Mouse (Mus musculus) spleen, adult 2 months (tissue): ENCODE measurements around the gene Plekhd1. TPM values are rescaled to one million over a fixed set of nuclear protein-coding genes. Genes with fewer than 3 reads are reported as not detected.

Experiments used
- DNase-seq, 2 experiments: peaks; one replicate each; pipeline versions ENCODE4 v3.0.0 to v3.0.0-alpha.2; 2012 to 2021; ENCODE audit warnings: low spot score in 2 of 2, low read depth in 1 of 2
- H3K27ac ChIP-seq: fragments of 200-500 bp; 2 replicates; pipeline ENCODE4 v1.5.1; 2012; ENCODE audit warnings: low read length, inconsistent platforms; ENCODE audit not compliant: insufficient read depth
- H3K27me3 ChIP-seq: fragments of 200-500 bp; 2 replicates; pipeline ENCODE4 v1.6.1; 2012; ENCODE audit warnings: mild to moderate bottlenecking, moderate library complexity, low read length, inconsistent platforms; ENCODE audit not compliant: control insufficient read depth, insufficient read depth
- H3K36me3 ChIP-seq: fragments of 200-500 bp; 2 replicates; pipeline ENCODE4 v1.6.1; 2012; ENCODE audit warnings: mild to moderate bottlenecking, low read length, inconsistent platforms; ENCODE audit not compliant: control insufficient read depth, insufficient read depth
- H3K4me1 ChIP-seq: fragments of 200-500 bp; 2 replicates; pipeline ENCODE4 v1.6.1; 2011; ENCODE audit warnings: inconsistent platforms; ENCODE audit not compliant: control insufficient read depth, insufficient read depth, insufficient read length
- H3K4me3 ChIP-seq: fragments of 200-500 bp; 2 replicates; pipeline ENCODE4 v1.5.1; 2011; ENCODE audit warnings: mild to moderate bottlenecking, inconsistent platforms; ENCODE audit not compliant: insufficient read depth, insufficient read length; ENCODE audit errors: extremely low read depth
- CTCF ChIP-seq: fragments of 200-500 bp; IDR thresholded peaks from 2 replicates; pipeline ENCODE4 v1.5.1; 2011; ENCODE audit warnings: mild to moderate bottlenecking, inconsistent platforms; ENCODE audit not compliant: insufficient read depth, insufficient read length, insufficient replicate concordance; ENCODE audit errors: extremely low read depth
- POLR2A ChIP-seq: fragments of 200-500 bp; IDR thresholded peaks from 2 replicates; pipeline ENCODE4 v1.6.1; 2011; ENCODE audit warnings: low read depth, low read length, inconsistent platforms
- WGBS: fragments of 180-500 bp; shearing (Covaris S2); methylation state at CpG from one replicate; pipeline ENCODE4 v1.1.7; 2018; 5-methylcytosine and 5-hydroxymethylcytosine counted together
- polyA plus RNA-seq: library from polyadenylated mRNA; depleted of rRNA; stranded (reverse); fragments of >200 nt; gene quantifications from 2 replicates; pipeline ENCODE4 v1.2.3, GENCODE M21; 2012

The Plekhd1 gene
- polyA plus RNA-seq, 1 experiment = 0.04 TPM

- no peaks in the 10 kb centered on the region for H3K4me1 ChIP-seq
- 0 out of 2 replicates have a peak, but pooled peaks cover 2% of the 10 kb centered on the region for H3K36me3 ChIP-seq
- no peak overlapping the region for H3K4me3 ChIP-seq
- WGBS = 90% methylated on average over 7 of the region's 7 CpGs
- TF ChIP-seq POLR2A (no peak), CTCF (no peak)
- no peak for DNase-seq
- H3K27ac ChIP-seq = no peak overlapping the region
- no peaks in the 10 kb centered on the region for H3K27me3 ChIP-seq
Observed at GRCm38 (mm10) chr12:80653951-80654658, 38.3 kb upstream of the Plekhd1 start.

GRCm38 (mm10) chr12:80654659-80655025 is 37.7 kb upstream of the Plekhd1 start:
- 0 out of 2 replicates have a peak, but pooled peaks cover 2% of the 10 kb centered on the region for H3K36me3 ChIP-seq
- no peak overlapping the region for H3K4me3 ChIP-seq
- no peak for DNase-seq
- no peaks in the 10 kb centered on the region for H3K27me3 ChIP-seq
- no peaks in the 10 kb centered on the region for H3K4me1 ChIP-seq
- no peak overlapping the region for H3K27ac ChIP-seq
- WGBS = 95% methylated on average over 3 of the region's 3 CpGs
- TF ChIP-seq POLR2A (no peak), CTCF (no peak)

GRCm38 (mm10) chr12:80658661-80659060 is 33.7 kb upstream of the Plekhd1 start:
- Histone ChIP-seq H3K27ac (no peak overlapping the region), H3K36me3 (peaks cover 7% of the 10 kb centered on the region), H3K27me3 (no peaks in the 10 kb centered on the region), H3K4me3 (no peak overlapping the region), H3K4me1 (no peaks in the 10 kb centered on the region)
- 85% methylated on average over 6 of the region's 6 CpGs for whole genome bisulfite sequencing
- TF ChIP-seq POLR2A (no peak), CTCF (no peak)
- no peak for DNase-seq

- no peaks in the 10 kb centered on the region for H3K4me1 ChIP-seq
- H3K27me3 ChIP-seq = no peaks in the 10 kb centered on the region
- TF ChIP-seq POLR2A (no peak), CTCF (no peak)
- H3K4me3 ChIP-seq = no peak overlapping the region
- WGBS = 94% methylated on average over 10 of the region's 10 CpGs
- no peak overlapping the region for H3K27ac ChIP-seq
- DNase-seq = no peak
- peaks cover 11% of the 10 kb centered on the region for H3K36me3 ChIP-seq
Observed at GRCm38 (mm10) chr12:80662322-80662721, 30.1 kb upstream of the Plekhd1 start.

GRCm38 (mm10) chr12:80663935-80664334 is 28.5 kb upstream of the Plekhd1 start:
- Histone ChIP-seq H3K27ac (no peak overlapping the region), H3K36me3 (peaks cover 19% of the 10 kb centered on the region), H3K4me1 (no peaks in the 10 kb centered on the region), H3K27me3 (no peaks in the 10 kb centered on the region), H3K4me3 (no peak overlapping the region)
- TF ChIP-seq CTCF = no peak
- no peak for TF ChIP-seq POLR2A
- 95% methylated on average over 2 of the region's 2 CpGs for WGBS
- no peak for DNase-seq

GRCm38 (mm10) chr12:80668391-80668790 is 24.0 kb upstream of the Plekhd1 start:
- H3K36me3 ChIP-seq = peaks cover 17% of the 10 kb centered on the region
- WGBS = 76% methylated on average over 2 of the region's 2 CpGs

GRCm38 (mm10) chr12:80673170-80673569 is 19.2 kb upstream of the Plekhd1 start:
- no peaks in the 10 kb centered on the region for H3K27me3 ChIP-seq
- H3K36me3 ChIP-seq = peaks cover 23% of the 10 kb centered on the region
- H3K4me1 ChIP-seq = no peaks in the 10 kb centered on the region
- WGBS = 7% methylated on average over 3 of the region's 3 CpGs
- H3K4me3 ChIP-seq = no peak overlapping the region
- peak in 1 of 2 experiments; percentile 27 for DNase-seq
- peak; percentile 61; the same call in 1 of the 2 replicates for TF ChIP-seq CTCF
- no peak for TF ChIP-seq POLR2A
- H3K27ac ChIP-seq = no peak overlapping the region

More at GRCm38 (mm10) chr12:80668391-80668790, 24.0 kb upstream of the Plekhd1 start:
- no peak for DNase-seq
- no peaks in the 10 kb centered on the region for H3K4me1 ChIP-seq
- H3K27ac ChIP-seq = no peak overlapping the region
- H3K27me3 ChIP-seq = no peaks in the 10 kb centered on the region
- no peak overlapping the region for H3K4me3 ChIP-seq
- TF ChIP-seq POLR2A = no peak
- no peak for TF ChIP-seq CTCF
